Mouse (Mus musculus) gonadal fat pad, adult 2 months (tissue): ENCODE results near the gene Vps50. TPM values are rescaled to one million over a fixed set of nuclear protein-coding genes. Genes with fewer than 3 reads are reported as not detected.
A peak's percentile ranks its signal among the peaks of the same experiment; 100 is the strongest.
"Not testable (repeated sequence)": the region's sequence is repeated elsewhere in the genome, so short reads cannot be mapped to it uniquely, and the experiment has no call there.

ENCODE experiments used
- DNase-seq: peaks from one replicate; pipeline ENCODE4 v3.0.0-alpha.2; 2012; ENCODE audit warnings: low read depth
- polyA plus RNA-seq: library from polyadenylated mRNA; depleted of rRNA; stranded (reverse); fragments of >200 nt; gene quantifications from 2 replicates; pipeline ENCODE4 v1.2.3, GENCODE M21; 2012

The Vps50 gene
- polyA plus RNA-seq, 1 experiment, result 5.4 TPM

DNA sequence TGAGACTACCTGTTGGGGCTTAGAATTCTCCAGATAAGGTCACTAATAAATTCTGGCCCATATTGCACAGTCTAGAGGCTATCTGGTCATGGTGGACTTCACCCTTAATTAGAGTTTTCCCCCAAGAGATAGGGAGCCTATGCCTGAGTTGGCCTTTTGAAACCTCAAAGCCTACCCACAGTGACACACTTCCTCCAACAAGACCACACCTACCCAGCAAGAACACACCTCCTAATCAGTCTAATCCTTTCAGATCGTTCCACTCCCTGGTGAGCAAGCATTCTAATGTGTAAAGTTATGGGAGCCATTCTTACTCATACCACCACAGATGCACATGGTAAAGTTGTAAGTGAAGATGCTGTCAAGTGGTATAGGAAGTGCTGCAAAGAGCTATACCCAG lies 37.9 kb downstream of the Vps50 start:
- no peak for DNase-seq

DNA sequence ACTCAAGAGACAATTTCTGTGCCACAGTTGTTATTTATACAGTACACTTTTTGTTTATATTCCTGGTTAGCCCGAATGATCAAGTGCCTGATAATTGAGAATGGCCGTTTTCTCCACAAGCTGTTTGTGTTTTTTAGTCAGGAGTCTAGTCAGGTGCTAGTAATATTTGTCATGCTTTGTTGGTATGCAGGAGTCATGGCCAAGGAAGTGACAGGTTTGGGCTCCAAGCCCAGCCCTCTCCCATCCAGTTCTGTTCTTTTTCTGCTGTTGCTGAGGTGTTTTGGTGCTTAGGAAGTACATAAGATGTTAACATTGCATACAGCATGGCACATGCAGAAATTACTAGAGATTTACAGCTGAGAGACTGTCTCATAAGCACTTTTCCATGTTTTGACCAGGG lies 41.3 kb downstream of the Vps50 start:
- no peak for DNase-seq

DNA sequence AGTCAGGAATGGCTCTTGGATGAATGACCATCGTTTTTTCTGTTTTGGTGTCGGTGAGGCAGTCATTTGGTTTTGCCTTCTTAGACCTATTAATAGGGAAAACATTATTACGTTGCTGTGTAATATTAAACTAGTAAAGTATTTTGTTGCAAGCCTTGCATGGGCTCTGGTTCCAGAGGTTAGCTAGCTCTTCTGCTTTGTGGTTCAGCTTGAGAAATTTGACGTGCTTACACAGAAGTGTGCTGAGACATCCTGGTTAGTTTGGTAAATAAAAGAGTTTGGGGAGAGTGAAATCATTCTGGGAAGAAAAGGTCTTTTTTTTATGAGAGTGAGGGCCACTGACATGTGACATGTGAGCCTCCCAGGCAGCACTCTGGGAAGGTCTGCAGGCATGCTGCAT lies 45.7 kb downstream of the Vps50 start:
- DNase-seq, result no peak

DNA sequence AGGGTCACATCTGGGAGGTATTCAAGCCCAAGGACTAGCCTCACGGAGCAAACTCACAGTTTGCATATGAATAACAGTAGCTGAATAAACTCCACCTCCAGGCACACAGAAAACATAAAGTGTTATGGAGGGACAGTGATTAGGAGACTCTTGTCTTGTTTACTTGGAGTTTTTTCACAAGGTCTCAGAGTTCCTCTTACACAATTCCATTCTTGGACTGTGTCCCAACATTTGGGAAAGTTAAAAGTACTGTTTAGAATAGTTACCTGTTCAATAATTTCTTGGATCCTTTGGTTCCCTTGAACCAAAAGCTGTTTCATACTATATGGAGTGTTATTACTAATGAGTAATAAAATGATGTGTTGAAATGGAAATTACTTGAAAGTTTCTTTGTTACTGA lies 46.8 kb downstream of the Vps50 start:
- no peak for DNase-seq

DNA sequence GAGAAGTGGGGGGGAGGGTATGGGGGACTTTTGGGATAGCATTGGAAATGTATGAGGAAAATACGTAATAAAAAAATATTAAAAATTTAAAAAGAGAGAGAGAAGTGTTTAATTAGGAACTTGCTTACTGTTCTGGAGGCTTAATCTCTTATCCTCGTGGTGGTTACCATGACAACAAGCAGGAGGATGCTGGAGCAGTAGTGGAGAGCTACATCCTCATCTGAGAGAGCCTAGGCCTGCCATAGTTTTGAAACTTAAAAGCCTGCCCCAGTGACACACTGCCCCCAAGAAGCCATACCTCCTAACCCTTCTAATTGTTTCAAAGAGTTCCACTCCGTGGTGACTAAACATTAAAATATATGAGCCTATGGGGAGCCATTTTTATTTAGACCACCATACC lies 50.8 kb downstream of the Vps50 start:
- no peak for DNase-seq

DNA sequence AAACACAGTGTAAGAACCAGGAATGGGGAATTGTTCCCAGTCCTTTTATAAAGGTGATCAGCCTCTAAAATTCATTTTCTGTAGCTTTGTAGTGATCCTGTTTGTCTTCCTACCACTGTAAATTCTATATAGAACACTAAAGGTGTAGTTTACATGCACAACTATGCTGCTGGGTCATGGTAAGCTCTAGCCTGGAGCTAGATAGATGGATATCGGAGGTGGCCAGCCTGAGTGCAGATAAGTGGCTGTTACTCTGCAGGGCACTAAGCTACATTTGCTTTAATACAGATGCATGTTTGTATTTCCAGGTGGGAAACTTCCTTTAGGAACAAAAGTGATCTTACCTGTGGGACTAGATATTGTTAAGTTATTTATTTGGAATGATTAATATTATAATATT lies 51.8 kb downstream of the Vps50 start:
- no peak for DNase-seq

DNA sequence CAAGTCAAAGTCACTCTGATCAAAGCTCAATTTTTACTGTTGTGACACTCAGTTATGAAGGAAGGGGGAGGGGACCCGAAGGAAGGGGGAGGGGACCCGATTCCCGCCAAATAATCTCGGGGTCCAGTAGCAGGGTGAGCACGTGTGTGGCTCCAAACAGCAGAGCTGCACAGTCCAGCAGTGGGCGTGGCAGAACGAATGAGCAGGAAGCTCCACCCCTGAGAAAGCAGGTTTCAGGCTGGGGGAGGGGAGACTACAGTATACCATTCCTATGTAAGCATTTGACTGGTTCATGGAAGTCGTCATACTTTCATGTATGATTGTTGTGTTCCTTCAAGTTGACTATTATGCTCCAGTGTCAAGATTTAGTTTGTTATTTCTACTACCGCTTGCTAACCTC lies 54.5 kb downstream of the Vps50 start:
- not testable (repeated sequence) for DNase-seq

DNA sequence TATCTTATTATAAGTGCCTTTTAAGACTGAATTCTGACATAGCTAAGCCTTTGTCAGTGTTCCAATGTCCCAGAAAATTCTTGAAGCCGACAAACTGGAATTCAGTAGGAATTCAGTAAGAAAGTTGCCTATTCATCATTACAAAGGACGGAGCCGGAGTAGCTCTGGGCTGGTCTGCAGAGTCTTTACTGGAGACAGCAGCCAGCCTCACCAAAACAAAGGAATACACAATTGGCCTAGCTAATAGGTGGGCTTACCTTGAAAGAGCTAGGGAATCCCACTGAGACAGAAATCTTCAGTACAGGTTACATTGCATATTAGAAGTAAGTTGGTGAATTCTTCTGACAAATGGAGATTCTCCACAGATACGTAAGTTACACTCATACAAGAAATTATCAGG lies 59.0 kb downstream of the Vps50 start:
- DNase-seq, result no peak

DNA sequence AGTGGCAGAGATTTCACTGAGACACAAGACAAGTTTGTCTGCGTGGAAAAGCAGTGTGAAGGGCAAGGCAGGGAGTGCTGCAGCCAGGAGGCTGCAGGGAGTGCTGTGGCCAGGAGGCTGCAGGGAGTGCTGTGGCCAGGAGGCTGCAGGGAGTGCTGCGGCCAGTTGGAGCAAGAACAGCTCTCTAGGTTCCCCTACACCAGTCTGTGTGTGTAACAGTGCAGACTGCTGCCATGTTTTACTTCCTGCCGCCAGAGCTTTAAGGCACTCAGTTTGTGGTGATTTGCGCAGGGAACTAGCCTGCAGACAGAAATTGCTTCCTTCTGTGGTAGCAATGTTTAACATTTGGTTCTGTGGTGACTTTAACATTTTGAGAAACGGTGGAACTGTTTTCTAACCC lies 61.8 kb downstream of the Vps50 start:
- no peak for DNase-seq

DNA sequence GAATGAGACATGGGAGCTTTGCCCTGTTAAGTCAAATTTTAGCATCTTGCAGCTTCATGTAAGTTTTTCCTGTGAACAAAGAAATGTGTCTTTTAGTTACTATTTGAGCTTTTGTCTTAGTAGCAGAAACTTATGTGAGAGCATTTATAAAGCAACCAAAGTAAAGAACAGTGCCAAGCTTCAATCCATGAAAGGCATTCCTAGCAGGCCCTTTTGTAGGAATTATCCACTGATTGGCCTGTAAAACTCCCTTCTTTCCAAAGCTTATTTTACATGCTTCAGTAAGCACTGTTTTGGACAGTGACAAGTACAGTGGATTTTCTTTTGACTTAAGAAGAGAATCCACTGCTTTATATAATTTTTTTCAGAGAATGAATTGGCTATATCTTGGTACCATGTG lies 64.1 kb downstream of the Vps50 start:
- DNase-seq, result no peak

DNA sequence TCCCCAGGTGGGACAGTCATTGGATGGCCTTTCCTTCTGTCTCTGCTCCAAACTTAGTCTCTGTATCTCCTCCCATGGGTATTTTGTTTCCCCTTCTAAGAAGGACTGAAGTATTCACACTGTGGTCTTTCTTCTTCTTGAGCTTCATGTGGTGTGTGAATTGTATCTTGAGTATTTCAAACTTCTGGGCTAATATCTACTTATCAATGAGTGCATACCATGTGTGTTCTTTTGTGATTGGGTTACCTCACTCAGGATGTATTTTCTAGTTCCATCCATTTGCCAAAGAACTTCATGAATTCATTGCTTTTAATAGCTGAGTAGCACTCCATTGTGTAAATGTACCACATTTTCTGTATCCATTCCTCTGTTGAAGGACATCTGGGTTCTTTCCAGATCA lies 65.9 kb downstream of the Vps50 start:
- DNase-seq, result not testable (repeated sequence)

DNA sequence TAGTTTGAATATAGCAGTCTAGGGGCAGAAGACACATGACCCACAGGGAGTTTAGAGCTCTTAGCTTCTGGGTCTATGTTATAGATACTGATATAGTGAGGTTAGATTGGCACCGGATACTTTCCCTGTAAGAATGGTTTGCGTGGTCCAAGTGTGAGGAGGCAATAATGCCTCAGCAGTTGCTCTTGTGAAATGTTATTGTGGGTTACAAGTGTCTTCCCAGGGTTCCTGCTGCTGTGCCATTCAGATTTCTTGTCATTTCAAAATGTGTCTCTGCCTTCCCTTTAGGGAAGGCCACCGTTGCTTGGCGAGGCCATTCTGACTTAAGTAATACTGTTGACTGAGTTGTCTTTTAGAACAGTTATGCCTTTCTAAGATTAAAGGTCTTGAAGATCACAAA lies 66.8 kb downstream of the Vps50 start:
- peak; percentile 22 for DNase-seq

DNA sequence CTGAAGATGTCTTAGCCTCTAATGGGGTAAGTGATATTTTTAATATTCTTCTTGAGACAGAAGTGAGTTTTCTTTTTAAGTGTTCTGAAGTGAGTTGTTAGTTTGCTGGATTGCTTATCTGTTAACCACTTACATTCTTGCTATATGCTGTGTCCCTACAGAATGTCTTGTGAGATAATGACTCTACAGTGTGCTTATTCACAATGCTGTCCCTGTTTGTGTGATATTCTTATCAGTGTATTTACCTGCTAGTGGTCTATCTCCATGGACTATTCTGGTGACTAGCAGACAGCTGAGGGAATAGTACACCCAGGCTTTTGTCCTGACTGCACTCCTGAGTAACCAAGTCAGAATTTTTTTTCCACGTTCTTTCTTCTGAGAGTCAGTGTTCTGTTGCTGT lies 67.5 kb downstream of the Vps50 start:
- DNase-seq, result no peak

DNA sequence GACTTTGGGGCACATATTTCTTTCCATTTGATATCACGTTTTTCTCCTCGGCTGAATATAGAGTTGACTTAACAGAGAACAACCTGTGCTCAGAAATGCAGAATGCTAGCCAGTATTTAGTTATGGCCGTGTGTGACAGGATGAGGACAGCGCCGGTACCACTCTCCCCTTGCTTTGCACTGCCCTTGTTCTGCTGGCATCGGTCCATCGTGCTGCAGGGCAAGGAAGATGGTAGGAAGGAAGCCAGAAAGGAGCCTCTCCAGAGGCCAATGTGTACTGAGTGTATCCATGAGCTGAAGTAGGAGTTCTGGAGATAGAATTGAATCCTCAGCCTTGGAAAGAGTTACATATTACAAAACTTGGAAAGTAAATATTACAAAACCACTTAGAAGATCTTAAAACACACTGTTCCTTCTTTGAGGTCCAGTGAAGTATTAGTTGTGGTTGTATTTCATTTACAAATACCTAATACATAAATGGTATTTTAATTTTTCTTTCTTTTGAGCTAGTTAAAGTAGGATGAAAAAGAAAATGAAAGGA lies 69.0 kb downstream of the Vps50 start:
- peak; percentile 19 for DNase-seq

DNA sequence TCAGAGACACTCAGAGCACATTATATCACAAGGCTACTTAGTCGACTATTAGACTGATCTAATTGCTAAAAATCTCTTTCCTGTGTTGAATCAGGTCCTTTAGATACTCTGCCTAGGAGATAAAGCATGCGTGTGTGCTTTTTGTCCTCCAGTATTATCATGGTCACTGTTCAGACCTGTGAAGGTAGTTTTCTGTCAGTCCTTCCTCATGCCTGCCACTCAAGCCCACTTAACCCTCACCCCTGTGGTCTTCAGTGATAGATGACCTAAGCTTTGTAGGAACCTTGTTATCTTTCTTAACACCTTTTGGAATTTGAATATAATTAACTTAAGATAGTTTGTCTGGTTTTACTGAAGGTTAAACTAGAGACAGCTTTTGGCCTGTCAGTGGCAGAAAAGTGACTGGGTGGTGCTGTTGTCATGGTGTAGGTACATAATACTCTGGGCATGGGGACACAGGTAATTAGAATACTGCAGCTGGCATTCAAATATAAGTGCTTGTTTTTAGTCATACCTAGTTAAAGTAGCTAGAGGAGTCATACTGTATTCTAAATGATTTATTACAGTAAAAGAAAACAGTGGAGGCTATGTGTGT lies 74.1 kb downstream of the Vps50 start:
- no peak for DNase-seq

DNA sequence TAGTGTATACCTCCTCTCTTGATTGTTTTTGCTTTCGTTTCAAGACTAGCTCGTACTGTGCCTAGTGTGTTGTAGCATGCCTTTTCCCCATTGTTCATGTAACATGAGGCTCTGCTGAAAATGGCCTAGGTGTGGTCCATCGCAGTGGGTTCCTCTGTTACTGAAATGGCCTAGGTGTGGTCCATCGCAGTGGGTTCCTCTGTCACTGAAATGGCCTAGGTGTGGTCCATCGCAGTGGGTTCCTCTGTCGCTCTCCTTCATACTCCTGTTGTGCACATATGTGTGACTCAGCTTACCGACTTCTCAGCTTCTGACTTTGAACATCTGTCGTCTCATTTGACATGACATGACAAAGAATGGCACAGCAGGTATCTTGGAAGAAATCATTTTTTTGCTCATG lies 75.6 kb downstream of the Vps50 start:
- no peak for DNase-seq

DNA sequence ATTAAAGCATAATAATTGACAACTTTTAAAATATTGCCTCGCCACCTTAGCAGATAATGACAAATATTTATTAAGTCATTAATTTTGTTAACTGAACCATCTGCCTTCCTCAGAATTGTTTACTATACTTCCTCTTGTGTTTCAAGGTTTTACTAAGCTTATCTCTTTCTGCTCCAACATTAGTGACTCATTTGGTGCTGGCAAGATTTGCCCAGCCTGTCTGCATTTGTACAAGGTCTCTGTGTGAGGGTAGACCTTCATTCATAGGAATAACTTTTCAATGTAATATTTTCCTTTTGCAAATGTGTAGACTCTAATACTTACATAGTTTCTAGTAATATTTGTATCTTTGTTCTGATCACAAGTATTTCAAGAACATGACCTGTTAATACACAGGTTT lies 87.2 kb downstream of the Vps50 start:
- no peak for DNase-seq

DNA sequence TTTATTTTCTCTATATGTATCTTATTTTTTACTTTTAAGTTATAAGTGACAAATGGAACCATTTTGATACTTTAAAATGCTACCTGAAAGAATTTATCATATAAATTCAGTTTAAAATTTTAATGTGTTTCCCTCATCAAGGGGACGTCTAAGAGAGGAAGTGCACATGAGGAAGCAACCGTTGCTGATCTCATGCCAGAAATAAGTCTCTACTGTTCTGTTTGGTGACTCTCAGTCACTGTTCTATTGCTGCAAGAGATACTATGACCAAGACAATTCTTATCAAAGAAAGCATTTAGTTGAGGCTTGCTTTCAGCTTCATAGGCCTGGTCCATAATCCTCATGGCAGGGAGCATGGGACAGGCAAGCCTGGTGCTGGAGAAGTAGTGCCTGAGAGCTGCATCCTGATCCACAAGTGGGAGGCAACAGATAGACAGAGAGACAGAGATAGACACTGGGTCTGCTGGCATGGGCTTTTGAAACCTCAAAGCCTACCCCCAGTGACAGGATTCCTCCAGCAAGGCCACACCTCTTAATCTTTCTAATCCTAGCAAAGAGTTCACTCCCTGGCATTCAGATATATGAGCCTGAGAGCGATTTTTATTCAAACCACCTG lies 92.2 kb downstream of the Vps50 start:
- no peak for DNase-seq

DNA sequence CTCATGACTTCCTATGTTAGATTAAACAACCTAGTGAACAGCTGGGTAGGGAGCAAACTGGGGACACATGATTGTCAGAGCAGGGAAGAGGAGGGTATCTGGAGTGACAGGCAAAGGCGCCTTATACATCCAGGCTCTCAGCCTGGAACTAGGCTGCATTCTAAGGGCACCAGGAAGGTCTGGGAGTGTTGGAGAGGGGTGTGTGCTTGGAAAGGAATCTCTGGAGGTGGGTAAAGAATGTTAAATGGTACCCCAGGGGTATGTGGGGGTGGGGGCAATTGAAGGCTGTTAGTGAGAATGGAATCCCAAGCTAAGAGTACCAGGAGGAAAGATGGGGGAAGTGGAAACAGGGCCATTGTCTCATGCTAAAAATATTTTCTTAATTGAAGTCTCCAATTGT lies 96.1 kb downstream of the Vps50 start:
- no peak for DNase-seq

DNA sequence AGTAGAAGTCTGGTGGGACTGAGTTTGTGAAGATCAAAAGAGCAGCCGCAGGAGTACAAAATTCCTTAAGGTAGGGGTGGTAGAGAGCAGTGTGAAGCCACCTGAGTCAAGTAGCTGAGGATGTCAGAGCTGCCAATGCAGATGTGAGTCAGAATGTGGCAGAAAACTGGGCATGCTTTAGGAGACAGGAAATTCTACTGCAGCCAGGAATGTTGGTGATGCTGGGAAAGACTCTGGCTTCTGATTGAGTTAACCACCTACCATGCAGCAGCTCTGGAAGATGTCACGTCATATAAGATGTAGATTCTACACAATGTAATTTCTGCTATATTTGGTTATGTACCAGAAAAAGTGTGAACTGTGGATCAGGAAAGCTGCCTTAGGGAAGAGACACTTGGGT lies 114.6 kb downstream of the Vps50 start:
- DNase-seq, result no peak

DNA sequence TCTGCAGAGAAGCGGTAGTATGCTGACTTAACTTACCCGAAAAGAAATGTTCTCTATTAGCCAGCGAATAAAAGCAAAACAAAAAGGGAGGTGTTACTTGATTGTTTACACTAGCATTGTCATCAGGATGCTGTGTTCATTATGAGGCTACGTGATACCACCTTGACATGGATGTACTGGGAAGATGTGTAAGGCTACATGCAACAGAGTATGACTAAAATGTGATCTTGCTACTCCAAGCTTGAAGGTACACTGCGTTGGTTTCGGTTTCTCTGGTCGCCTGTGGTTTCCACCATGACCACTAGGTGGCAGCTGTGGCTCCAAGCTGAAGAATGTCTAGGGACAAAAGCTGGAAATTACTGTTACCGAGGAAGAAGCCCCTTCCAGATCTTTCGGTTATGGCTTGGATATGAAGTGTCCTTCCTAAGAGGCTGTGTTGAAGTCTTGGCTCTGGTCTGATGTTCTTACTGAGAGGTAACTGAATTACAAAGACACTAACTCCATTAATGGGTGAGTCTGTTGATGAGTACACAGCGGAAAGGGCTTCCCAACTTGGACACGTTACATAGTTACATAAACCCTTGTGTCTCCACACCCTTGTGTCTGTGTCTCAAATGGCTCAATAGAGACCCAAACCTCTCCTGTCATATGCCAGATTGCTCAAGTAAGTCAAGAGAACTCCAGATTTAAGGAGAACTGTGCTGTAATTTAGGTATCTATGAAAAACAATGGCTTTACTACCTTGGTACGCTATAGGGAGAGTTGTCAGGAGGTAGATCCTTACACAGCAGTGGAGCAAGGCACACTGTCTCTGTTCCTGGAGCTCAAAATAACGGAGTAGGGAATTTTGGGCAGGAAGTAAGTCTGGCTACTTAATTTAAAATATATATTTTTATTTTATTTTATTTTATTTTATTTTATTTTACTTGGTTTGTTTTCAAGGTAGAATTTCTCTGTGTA lies 122.5 kb downstream of the Vps50 start:
- DNase-seq, result not testable (repeated sequence)
